Mouse (Mus musculus) heart, embryonic 14.5 days (tissue): ENCODE data around the gene Pms2. TPM values are rescaled to one million over a fixed set of nuclear protein-coding genes. Genes with fewer than 3 reads are reported as not detected.

Experiments used
- ATAC-seq: fragments of 200-750 bp; cut with Nextera tagmentation; 2 replicates; pipeline ENCODE4 v1.8.0; 2017; ENCODE audit warnings: low read depth, moderate TSS enrichment; ENCODE audit not compliant: insufficient number of reproducible peaks, insufficient read depth, low FRiP score
- H3K27ac ChIP-seq, 2 experiments: fragments of 200-500 bp in 1 of 2; fragments of 300-500 bp in 1 of 2; sonication (generic) in 1 of 2; replicated peaks in 1 of 2; 2 replicates each; pipeline ENCODE4 v1.5.1; 2012 to 2014; ENCODE audit warnings: low read depth in 2 of 2, low read length in 2 of 2, control low read depth in 1 of 2, mild to moderate bottlenecking in 1 of 2, mixed read lengths in 1 of 2; ENCODE audit not compliant: control insufficient read depth in 1 of 2, insufficient read depth in 1 of 2
- H3K27me3 ChIP-seq: fragments of 300-500 bp; sonication (generic); 2 replicates; pipeline ENCODE4 v1.6.1; 2014; ENCODE audit warnings: mild to moderate bottlenecking, low read length, control low read depth; ENCODE audit not compliant: control insufficient read depth, insufficient read depth
- H3K36me3 ChIP-seq: fragments of 300-500 bp; sonication (generic); 2 replicates; pipeline ENCODE4 v1.6.1; 2014; ENCODE audit warnings: mild to moderate bottlenecking, control low read depth, low read length, mixed read lengths; ENCODE audit not compliant: control insufficient read depth, insufficient read depth
- H3K4me1 ChIP-seq, 2 experiments: fragments of 200-500 bp in 1 of 2; fragments of 300-500 bp in 1 of 2; sonication (generic) in 1 of 2; 2 replicates each; pipeline ENCODE4 v1.6.1; 2012 to 2014; ENCODE audit warnings: low read length in 2 of 2, control low read depth in 1 of 2, mixed read lengths in 1 of 2; ENCODE audit not compliant: control insufficient read depth in 2 of 2, insufficient read depth in 2 of 2
- H3K4me2 ChIP-seq: fragments of 300-500 bp; sonication (generic); 2 replicates; pipeline ENCODE4 v1.6.1; 2014; ENCODE audit warnings: mild to moderate bottlenecking, low read length
- H3K4me3 ChIP-seq, 2 experiments: fragments of 200-500 bp in 1 of 2; fragments of 300-500 bp in 1 of 2; sonication (generic) in 1 of 2; 2 replicates each; pipeline ENCODE4 v1.5.1; 2012 to 2014; ENCODE audit warnings: low read length in 2 of 2, mild to moderate bottlenecking in 2 of 2, control low read depth in 1 of 2, low read depth in 1 of 2, moderate library complexity in 1 of 2; ENCODE audit not compliant: control insufficient read depth in 1 of 2, insufficient read depth in 1 of 2
- H3K9ac ChIP-seq: fragments of 300-500 bp; sonication (generic); 2 replicates; pipeline ENCODE4 v1.6.1; 2014; ENCODE audit warnings: mild to moderate bottlenecking, low read length
- H3K9me3 ChIP-seq: fragments of 300-500 bp; sonication (generic); 2 replicates; pipeline ENCODE4 v1.6.1; 2016; ENCODE audit warnings: low read length, control low read depth; ENCODE audit not compliant: control insufficient read depth
- WGBS: fragments of 180-500 bp; shearing (Covaris S2); extraction: QIAGEN DNeasy Blood & Tissue Kit; methylation state at CpG from one replicate; pipeline ENCODE4 v1.1.7; 2014; 5-methylcytosine and 5-hydroxymethylcytosine counted together
- polyA plus RNA-seq: library from polyadenylated mRNA; unstranded; fragments of >200 nt; fragmentation: Nextera tagmentation; extraction: Ambion mirVana; gene quantifications from 2 replicates; pipeline ENCODE4 v1.2.1, GENCODE M21; 2014

The Pms2 gene
- polyA plus RNA-seq = 19.2 and 20.9 TPM in 2 replicates

DNA sequence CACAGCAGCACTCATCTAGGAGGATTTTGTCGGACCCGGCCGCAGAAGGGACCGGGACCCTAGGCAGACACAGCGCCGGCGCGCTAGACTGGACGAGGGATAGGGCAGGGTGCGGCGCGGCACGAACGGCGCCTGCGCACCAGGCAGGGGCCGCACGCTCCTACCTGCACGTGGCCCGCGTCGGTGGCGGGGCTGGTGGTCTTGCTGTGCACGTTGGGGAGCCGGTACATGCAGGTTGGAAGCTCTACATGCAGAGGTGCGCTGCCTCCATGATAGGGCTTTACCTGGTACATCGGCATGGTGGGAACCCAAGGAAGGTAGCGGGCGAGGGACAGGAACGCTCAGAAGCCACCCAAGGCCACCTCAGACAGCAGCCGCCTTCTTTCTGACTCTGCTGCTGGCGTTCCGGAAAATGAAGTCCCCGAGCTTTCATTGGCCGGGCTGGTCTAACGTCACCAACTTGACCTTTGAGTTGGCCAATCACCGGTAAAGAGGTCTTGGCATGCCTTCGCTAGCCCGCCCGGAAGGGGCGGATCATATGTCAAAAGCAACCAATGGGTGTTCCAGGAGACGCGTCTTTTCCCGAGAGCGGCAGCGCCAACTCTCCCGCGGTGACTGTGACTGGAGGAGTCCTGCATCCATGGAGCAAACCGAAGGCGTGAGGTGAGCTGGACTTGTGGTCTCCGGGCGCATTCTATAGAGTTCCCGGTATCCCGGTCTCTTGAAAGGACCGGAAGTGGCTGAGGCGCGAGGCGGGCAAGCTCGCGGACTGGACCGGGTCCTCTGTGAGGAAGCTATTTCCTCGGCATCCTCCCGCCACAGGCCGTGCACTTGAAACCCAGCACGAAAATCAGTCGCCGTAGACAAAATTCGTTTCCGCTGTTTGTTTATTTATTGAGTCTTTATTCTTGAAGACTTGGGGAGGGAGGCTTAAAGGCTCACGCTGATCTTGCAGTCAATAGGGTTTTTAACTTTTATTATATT, at the start of gene Pms2, which contains the start of gene Aimp2:
Gene Pms2, plus strand, starts transcription at position 548 of the 984 bp plus-strand sequence.
Gene Aimp2, minus strand, starts transcription at position 431 of the 984 bp plus-strand sequence.
- H3K9ac ChIP-seq = peak within 1 kb of the TSS; percentile 79
- under 1% methylated on average over 70 of the region's 70 CpGs for WGBS
- peak within 1 kb of the TSS; percentile 75 to 84 for H3K4me3 ChIP-seq
- H3K27me3 ChIP-seq = no peaks in the 10 kb centered on the region
- peak within 1 kb of the TSS; percentile 91 for H3K4me2 ChIP-seq
- H3K4me1 ChIP-seq = peaks cover 3 to 28% of the 10 kb centered on the region in 2 experiments; a peak in 3 of 4 replicates
- ATAC-seq = peak; percentile 98
- peak within 1 kb of the TSS; percentile 91 to 94 for H3K27ac ChIP-seq
- peaks cover 30% of the 10 kb centered on the region for H3K36me3 ChIP-seq
- H3K9me3 ChIP-seq = no peaks in the 10 kb centered on the region

DNA sequence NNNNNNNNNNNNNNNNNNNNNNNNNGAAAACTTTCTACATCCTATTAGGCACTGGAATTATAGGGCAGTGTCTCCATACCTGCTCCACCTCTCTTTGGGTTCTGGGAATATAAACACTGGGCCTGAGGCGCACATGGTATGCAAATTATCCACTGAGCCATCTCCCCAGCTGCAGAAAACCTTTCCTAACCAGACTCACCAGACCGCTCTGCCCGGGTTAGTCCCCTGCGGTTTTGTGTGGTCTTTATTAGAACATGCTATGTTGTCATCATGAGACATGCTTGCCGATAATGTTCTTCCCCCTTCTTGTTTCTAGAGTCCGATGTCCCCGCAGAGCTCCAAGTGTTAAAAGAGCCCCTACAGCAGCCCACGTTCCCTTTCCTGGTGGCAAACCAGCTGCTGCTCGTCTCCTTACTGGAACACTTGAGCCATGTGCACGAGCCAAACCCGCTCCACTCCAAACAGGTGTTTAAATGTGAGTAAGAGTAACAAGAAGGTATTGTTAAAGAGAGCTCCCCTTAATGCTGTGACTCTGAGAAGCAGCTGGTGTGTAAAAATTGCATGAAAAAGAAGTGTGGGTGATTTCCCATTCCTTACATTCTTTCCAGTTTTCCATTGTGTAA, 38.1 kb upstream of the Pms2 start:
- H3K27ac ChIP-seq = no peak overlapping the region
- WGBS = 90% methylated on average over 11 of the region's 11 CpGs
- ATAC-seq = no peak

DNA sequence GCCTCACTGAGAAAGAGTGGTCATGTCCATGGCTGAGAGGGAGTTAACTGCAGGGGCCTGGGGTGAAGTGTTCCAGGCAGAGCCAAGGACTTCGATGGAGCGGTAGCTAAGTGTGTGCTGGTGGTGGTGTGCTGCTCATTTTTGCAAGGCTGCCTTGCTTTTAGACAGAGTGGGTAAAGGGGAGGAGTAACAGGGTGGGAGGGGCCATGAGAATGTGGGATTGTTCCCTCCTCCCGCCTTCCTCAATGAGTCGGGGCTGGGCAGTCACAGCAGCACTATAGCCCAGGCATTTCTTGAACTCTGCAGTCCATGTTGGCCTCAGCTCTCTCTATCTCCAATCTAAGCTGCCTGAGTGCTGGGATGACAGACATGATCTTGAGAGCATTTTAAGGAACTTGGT, 35.2 kb upstream of the Pms2 start:
- WGBS = 49% methylated on average over 4 of the region's 4 CpGs
- H3K4me2 ChIP-seq = no peak overlapping the region
- no peak overlapping the region for H3K4me3 ChIP-seq
- H3K9ac ChIP-seq = no peak overlapping the region
- H3K36me3 ChIP-seq = peaks cover 68% of the 10 kb centered on the region
- H3K27ac ChIP-seq = no peak overlapping the region
- no peaks in the 10 kb centered on the region for H3K9me3 ChIP-seq
- no peak for ATAC-seq
- H3K27me3 ChIP-seq = no peaks in the 10 kb centered on the region
- no peaks in the 10 kb centered on the region for H3K4me1 ChIP-seq

More for the DNA sequence above, 38.1 kb upstream of the Pms2 start:
- no peaks in the 10 kb centered on the region for H3K4me1 ChIP-seq
- H3K4me3 ChIP-seq = no peak overlapping the region
- H3K36me3 ChIP-seq = peaks cover 44% of the 10 kb centered on the region
- H3K9me3 ChIP-seq = no peaks in the 10 kb centered on the region
- no peaks in the 10 kb centered on the region for H3K27me3 ChIP-seq
- no peak overlapping the region for H3K9ac ChIP-seq
- H3K4me2 ChIP-seq = no peak overlapping the region

DNA sequence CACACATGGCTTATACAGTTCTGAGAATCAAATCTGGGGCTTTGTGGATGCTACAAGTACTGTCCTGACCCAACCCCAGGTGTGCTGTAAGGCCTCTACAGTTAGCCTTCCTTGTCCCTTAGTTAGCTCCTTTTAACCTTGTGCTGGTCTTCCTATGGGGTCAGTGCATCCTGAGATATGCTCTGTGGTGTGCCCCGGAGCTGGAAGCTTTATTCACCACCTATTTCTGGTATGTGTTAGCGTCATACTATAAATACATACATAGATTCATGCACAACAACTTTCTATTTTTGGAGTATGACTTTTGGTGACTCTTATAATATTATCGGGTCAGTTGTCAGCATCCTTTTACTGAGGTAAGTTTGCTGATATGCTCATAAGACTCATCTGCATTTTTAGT, 24.5 kb upstream of the Pms2 start:
- ATAC-seq = no peak
- H3K27ac ChIP-seq = peak overlapping the region; percentile 45 to 70; a peak in 3 of 4 replicates
- no peak overlapping the region for H3K9ac ChIP-seq
- H3K27me3 ChIP-seq = no peaks in the 10 kb centered on the region
- H3K4me1 ChIP-seq = peaks cover 0 to 6% of the 10 kb centered on the region in 2 experiments; a peak in 1 of 4 replicates
- peaks cover 98% of the 10 kb centered on the region for H3K36me3 ChIP-seq
- 54% methylated on average over 3 of the region's 3 CpGs for WGBS
- H3K4me3 ChIP-seq = no peak overlapping the region
- no peak overlapping the region for H3K4me2 ChIP-seq
- peaks cover 4% of the 10 kb centered on the region; the same call in 1 of the 2 replicates for H3K9me3 ChIP-seq

DNA sequence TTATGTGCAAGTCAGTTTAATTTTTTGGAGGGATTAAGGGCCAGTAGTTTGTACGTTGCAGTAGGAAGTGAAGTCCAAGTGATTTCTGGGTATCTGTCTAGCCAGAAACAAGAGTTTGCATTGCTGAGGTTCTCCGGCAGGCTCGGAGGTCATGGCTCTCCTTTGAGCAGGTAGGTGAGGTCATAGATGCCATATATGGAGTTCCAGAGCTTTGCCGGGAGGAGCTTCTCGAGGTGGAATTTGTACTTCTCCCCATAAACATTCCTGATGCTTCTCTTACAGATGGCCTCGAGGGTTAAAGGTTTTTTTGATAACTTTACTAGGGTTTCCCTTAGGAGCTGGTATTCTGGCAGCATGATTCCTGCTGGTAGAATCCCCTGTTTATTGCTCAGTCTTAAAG, 19.0 kb upstream of the Pms2 start:
- H3K36me3 ChIP-seq = peaks cover 87% of the 10 kb centered on the region
- H3K9me3 ChIP-seq = peaks cover 3% of the 10 kb centered on the region; the same call in 1 of the 2 replicates
- WGBS = 57% methylated on average over 6 of the region's 6 CpGs
- no peak overlapping the region for H3K4me2 ChIP-seq
- H3K4me1 ChIP-seq = no peaks in the 10 kb centered on the region
- no peak for ATAC-seq
- no peak overlapping the region for H3K27ac ChIP-seq
- no peak overlapping the region for H3K9ac ChIP-seq
- H3K4me3 ChIP-seq = no peak overlapping the region
- no peaks in the 10 kb centered on the region for H3K27me3 ChIP-seq

DNA sequence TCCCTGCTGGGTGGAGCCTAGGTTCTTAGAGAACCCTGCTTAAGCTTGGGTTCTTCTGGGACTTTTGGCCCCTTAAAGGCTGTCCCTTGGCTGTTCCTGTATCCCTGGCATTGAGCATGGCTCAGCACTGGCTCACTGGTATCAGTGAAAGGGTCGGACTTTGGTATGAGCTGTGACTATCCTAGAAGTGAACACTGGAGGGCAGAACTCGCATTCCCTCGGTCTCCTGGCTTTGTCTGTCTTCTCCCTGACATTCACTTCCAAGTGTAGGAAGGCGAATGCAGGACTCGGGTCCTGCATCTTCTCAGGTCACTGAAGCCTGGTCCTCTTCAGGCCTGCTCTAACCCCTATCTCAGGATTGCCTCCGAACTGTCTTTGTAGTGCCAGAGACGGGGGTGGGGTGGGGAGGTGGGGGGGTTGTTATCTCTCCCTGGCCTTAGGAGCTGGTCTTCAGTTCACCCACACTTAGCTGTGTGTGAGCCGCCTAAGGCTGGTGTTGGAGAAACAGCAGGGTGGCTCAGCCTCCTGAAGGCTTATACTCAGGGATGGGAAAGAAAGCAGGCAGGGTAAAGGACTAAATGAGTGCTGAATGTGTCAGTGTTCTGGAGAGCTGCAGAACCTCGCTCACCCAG, 17.4 kb upstream of the Pms2 start:
- Histone ChIP-seq H3K9me3 (no peaks in the 10 kb centered on the region), H3K27ac (no peak overlapping the region), H3K4me2 (no peak overlapping the region), H3K4me3 (no peak overlapping the region), H3K36me3 (peaks cover 83% of the 10 kb centered on the region), H3K9ac (no peak overlapping the region), H3K27me3 (no peaks in the 10 kb centered on the region), H3K4me1 (no peaks in the 10 kb centered on the region)
- 45% methylated on average over 9 of the region's 9 CpGs for WGBS
- ATAC-seq = no peak; the same call in 1 of the 2 replicates

DNA sequence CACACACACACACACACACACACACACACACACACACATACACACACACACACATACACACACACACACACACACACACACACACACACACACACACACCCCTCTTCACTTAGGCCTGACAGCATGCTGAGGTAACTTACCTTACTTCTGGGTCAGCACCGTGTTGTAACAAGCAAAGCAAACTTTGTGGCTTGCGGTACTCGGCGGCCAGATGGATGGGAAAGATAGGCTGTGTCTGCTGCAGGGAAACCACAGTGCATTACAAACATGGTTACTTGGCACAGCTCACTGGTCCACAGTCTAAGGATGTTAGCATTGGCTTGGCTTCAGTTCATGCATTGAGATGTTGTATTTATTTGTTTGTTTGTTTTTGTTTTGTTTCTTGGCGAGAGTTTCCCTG, 16.4 kb upstream of the Pms2 start:
- H3K4me2 ChIP-seq = no peak overlapping the region
- H3K4me3 ChIP-seq = no peak overlapping the region
- no peak for ATAC-seq
- no peak overlapping the region for H3K9ac ChIP-seq
- H3K27ac ChIP-seq = no peak overlapping the region
- H3K4me1 ChIP-seq = no peaks in the 10 kb centered on the region
- H3K36me3 ChIP-seq = peaks cover 83% of the 10 kb centered on the region
- 75% methylated on average over 5 of the region's 5 CpGs for WGBS
- H3K9me3 ChIP-seq = no peaks in the 10 kb centered on the region
- no peaks in the 10 kb centered on the region for H3K27me3 ChIP-seq
